Mouse (Mus musculus): ENCODE results near the gene Crp.

GRCm38 (mm10) chr1:172665457-172665856 is 32.4 kb upstream of the Crp start:
- TF ChIP-seq CTCF (IDR thresholded peaks at IDR 0.05; ENCODE audit: low read depth) (no peak), EP300 (optimal IDR thresholded peaks at IDR 0.05) (no peak)

Data from stomach, postnatal 0 days (tissue).